Mouse (Mus musculus) cerebellum, adult 2 months (tissue): ENCODE measurements around the gene Scaper.

Source experiments
- CTCF ChIP-seq: fragments of 200-500 bp; IDR thresholded peaks from 2 replicates; pipeline ENCODE4 v1.5.1; 2011; ENCODE audit warnings: low read depth, mild to moderate bottlenecking, control low read depth, low read length, moderate library complexity, borderline replicate concordance; ENCODE audit not compliant: insufficient read depth
- POLR2A ChIP-seq: fragments of 200-500 bp; IDR thresholded peaks from 2 replicates; pipeline ENCODE4 v1.6.1; 2011; ENCODE audit warnings: low read length, control low read depth, borderline replicate concordance; ENCODE audit not compliant: insufficient read depth

GRCm38 (mm10) chr9:55571071-55571470, 366.8 kb downstream of the Scaper start:
- TF ChIP-seq POLR2A (no peak), CTCF (no peak)
